Mouse (Mus musculus) CH12F3 (cell line): Measurements from ENCODE around the gene Lmf2.

Experiments used
- in situ Hi-C: fragments of 300-500 bp; cut with MboI; formaldehyde crosslinking; loops from 2 replicates; pipeline ENCODE4 v1.14.3; 2020; ENCODE audit warnings: low sequenced_read_pairs

Gene Lmf2

GRCm38 (mm10) chr15:89355241-89356187 is at the start of gene Lmf2, which contains the start of gene Ncaph2:
Gene Lmf2, minus strand, starts transcription at chr15:89355659.
Gene Ncaph2, plus strand, starts transcription at chr15:89355719.
- in situ Hi-C loops: no loop called here

DNA sequence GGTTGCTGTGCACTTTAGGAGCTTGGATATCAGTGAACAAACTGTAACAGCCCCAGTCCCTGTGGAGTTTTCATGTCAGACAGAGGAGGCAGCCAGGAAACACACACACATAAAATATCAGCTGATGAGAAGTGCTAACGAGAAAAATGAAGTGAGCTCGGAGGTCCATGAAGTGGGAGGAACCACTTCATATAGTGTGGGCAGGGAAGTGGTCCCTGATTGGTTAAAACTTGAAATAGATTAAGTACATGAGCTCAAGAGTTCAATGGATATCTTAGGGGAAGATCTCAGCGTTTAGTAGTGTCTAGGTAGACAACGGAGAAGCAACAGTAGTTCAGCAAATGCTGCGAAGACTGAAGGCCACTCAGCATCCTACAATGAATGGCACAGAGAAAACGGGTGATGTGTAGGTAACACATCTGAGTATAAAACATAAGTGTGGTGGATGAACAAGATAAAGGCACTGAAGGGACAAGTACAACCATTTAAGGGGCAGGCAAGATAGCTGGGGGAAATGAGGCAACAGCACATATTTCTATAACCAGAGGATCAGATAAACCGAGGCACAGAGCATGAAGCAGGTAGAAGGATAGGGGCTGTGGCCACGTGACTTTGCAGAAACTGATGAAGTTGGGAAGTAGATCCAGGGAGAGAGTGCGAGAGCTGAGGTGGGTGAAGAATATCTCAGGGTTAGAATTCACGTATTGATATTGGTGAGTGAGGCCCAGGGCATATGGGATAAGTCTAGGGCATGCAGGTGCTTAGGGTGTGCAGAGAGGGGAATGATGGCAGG is 49.6 kb upstream of the Lmf2 start:
- in situ Hi-C loops: no loop called here

GRCm38 (mm10) chr15:89402471-89402870 is 47.0 kb upstream of the Lmf2 start:
- in situ Hi-C loops: no loop called here

GRCm38 (mm10) chr15:89399716-89400115 is 44.3 kb upstream of the Lmf2 start:
- in situ Hi-C loops: no loop called here

DNA sequence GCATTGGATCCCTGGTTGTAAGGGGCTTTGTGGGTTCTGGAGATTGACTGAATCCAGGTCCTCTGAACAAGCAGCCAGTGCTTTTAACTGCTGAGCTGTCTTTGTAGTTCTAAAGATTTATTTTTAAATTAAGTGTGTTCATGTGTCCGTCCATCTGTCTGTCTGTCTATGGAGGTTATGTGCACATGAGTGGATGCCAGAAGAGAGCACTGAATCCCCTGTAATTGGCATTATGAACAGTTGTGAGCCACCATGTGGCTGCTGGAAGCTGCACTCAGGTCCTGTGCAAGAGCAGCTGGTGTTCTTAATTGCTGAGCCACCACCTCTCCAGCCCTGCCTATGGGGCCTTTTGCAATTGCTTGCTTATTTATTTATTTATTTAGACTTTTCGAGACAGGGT is 42.7 kb upstream of the Lmf2 start:
- in situ Hi-C loops: no loop called here

DNA sequence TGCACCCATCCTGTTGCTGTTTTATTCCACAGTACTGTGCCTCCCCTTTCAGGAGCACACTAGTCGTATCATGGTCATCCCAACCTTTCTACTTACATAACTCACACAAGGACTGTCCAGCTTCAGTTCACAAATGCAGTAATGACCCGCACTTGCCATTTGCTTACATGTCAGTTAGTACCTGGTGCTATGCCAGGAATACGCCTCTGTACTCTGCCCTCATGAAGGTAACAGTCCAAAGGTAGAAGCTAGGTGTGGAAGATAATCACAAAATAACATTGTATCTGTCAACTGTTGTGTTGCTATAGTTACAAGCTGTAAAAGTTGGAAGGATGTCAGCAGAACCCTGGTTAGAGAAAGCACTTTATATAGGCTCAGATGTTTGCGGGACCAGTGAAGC is 41.4 kb upstream of the Lmf2 start:
- in situ Hi-C loops: no loop called here

DNA sequence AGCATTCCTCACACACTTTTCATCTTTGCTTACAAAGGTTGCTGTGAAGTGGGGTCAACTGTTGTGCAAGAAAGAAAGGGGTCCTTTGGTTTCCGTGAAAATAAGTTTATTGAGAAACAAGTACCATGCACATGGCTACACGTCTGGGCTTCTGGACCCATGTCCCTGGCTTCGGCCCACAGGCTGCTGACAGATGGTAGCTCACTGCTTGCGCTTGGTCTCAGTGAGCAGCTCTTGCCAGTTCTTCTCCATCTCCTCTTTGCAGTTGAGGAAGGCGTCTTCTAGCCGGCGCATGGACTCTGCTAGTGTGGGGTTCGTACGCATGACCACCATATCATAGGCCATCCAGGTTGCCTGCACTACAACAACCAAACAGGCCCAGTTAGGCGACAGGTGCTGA is 34.6 kb upstream of the Lmf2 start:
- in situ Hi-C loops: no loop called here

GRCm38 (mm10) chr15:89387127-89387526 is 31.7 kb upstream of the Lmf2 start:
- in situ Hi-C loops: no loop called here

DNA sequence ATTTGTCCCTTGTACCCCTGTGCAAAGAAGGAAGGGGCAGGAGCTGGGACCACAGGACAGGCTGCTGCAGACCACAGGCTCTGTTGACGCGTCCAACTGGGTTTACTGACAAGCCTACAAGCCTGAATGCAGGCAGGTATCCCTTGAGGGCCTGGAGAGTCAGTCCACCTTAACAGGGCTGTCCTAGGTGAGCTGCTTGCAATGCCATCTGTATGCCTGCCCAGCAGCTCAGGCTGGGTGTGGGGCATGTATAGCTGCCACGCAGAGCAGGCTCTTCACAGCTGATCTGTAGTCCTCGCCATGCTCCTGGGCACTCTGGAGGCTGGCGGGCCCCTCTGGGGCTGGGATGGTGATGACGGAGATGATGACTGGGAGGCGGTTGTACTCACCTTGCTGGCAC is 29.2 kb upstream of the Lmf2 start, which contains the start of gene Klhdc7b:
Klhdc7b (plus strand) TSS at position 301 of the 400 bp plus-strand sequence.
- in situ Hi-C loops: no loop called here

DNA sequence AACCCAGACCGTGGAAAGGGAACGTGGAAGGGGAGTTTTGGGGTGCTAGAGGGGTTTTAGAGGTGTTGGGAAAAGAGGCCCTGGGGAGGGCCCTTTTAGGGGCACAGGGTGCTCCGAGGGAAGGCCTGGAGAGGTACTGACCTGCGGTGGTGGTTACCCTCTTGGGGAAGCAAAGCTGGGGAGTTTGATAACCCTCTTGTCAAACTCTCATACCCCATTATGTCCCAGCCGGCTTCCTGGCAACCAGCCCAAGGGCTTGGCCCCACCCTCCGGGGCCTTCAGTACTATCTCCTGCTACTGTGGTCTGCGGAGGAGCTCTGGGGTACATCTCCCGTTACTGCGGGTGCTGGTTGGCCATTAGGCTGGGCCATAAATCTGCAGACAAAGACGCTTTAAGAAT is 24.0 kb upstream of the Lmf2 start:
- in situ Hi-C loops: no loop called here

DNA sequence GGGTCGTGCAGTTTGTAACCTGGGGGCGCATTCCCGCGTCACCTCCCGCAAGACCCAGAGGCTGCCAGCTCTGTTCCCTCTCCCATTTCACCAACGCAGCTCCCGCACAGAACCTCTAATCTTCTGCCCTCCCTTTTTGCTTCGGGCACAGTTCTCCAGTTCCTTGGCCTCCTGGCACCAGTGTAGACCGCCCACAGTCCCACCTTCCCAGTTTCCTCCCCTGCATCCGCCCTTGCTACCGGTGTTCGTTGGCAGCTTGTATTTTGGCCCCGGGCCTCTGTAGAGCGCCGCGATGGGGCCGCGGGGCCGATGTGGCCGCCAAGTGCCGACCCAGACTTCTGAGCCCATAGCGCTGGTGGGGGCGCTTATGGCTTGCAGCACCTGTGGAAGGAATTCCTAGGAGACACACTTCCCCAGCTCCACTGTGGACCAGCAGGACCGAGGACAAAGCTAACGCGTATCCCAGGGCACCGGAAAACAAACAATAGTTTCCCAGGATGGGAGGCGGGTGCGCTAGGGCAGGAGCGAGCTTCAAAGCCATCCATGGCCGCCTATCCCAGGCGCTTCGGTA is 23.5 kb upstream of the Lmf2 start, which contains the start of gene Odf3b:
Odf3b (minus strand) TSS at position 452 of the 571 bp plus-strand sequence.
- in situ Hi-C loops: no loop called here

GRCm38 (mm10) chr15:89377938-89378828 is 22.7 kb upstream of the Lmf2 start:
- in situ Hi-C loops: no loop called here

DNA sequence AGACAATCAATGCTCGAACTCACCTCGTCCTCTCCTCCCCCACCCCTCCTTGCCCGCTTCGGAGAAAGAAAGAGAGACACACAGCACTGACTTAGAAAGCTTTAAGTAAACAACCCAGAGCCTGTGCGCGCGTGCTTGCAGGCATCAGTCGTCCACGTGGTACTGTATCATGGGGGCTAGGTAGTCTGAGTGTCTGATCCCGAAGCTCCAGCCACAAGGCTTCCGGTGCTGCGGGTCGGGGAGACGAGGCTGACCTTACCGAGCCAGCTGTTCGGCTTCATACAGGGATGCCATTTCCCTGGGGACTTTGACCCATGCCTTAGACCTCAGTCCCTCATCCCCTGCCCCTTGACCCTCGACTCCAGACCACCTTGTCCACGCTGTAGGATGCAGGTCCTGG is 21.9 kb upstream of the Lmf2 start:
- in situ Hi-C loops: no loop called here

- in situ Hi-C loops: no loop called here
Measured at GRCm38 (mm10) chr15:89376957-89377356, 21.5 kb upstream of the Lmf2 start, which contains the start of gene Tymp. Gene Tymp, minus strand, starts transcription at chr15:89377039.

- in situ Hi-C loops: no loop called here
Measured at GRCm38 (mm10) chr15:89376040-89376439, 20.6 kb upstream of the Lmf2 start.

GRCm38 (mm10) chr15:89374801-89375534 is 19.5 kb upstream of the Lmf2 start:
- in situ Hi-C loops: no loop called here

GRCm38 (mm10) chr15:89374340-89374739 is 18.9 kb upstream of the Lmf2 start:
- in situ Hi-C loops: no loop called here

GRCm38 (mm10) chr15:89373762-89374248 is 18.3 kb upstream of the Lmf2 start, which contains the start of gene Sco2:
Gene Sco2, minus strand, starts transcription at chr15:89373846.
- in situ Hi-C loops: no loop called here
